Mouse (Mus musculus) forebrain, embryonic 13.5 days (tissue): ENCODE data around the gene Rab15. TPM values are rescaled to one million over a fixed set of nuclear protein-coding genes. Genes with fewer than 3 reads are reported as not detected.

Experiments
- ATAC-seq: fragments of 200-750 bp; cut with Nextera tagmentation; 2 replicates; pipeline ENCODE4 v1.8.0; 2017
- H3K27ac ChIP-seq: fragments of 300-500 bp; sonication (generic); 2 replicates; pipeline ENCODE4 v1.5.1; 2015; ENCODE audit warnings: inconsistent platforms, mild to moderate bottlenecking, moderate library complexity
- H3K27me3 ChIP-seq: fragments of 300-500 bp; sonication (generic); 2 replicates; pipeline ENCODE4 v1.6.1; 2015; ENCODE audit warnings: mild to moderate bottlenecking, inconsistent platforms
- H3K36me3 ChIP-seq: fragments of 300-500 bp; sonication (generic); 2 replicates; pipeline ENCODE4 v1.6.1; 2015; ENCODE audit warnings: mild to moderate bottlenecking, inconsistent platforms; ENCODE audit not compliant: poor library complexity, severe bottlenecking
- H3K4me1 ChIP-seq: fragments of 300-500 bp; sonication (generic); 2 replicates; pipeline ENCODE4 v1.6.1; 2015; ENCODE audit warnings: inconsistent platforms
- H3K4me2 ChIP-seq: fragments of 300-500 bp; sonication (generic); 2 replicates; pipeline ENCODE4 v1.6.1; 2015; ENCODE audit warnings: inconsistent platforms, mild to moderate bottlenecking, moderate library complexity
- H3K4me3 ChIP-seq: fragments of 300-500 bp; sonication (generic); 2 replicates; pipeline ENCODE4 v1.5.1; 2015; ENCODE audit warnings: mild to moderate bottlenecking, inconsistent platforms
- H3K9ac ChIP-seq: fragments of 300-500 bp; sonication (generic); 2 replicates; pipeline ENCODE4 v1.6.1; 2015; ENCODE audit warnings: mild to moderate bottlenecking, inconsistent platforms
- H3K9me3 ChIP-seq: fragments of 300-500 bp; sonication (generic); replicated peaks from 2 replicates; pipeline ENCODE4 v1.6.1; 2016; ENCODE audit warnings: inconsistent platforms
- WGBS: fragments of 180-500 bp; shearing (Covaris S2); methylation state at CpG from one replicate; pipeline ENCODE4 v1.1.7; 2015; 5-methylcytosine and 5-hydroxymethylcytosine counted together
- polyA plus RNA-seq: library from polyadenylated mRNA; unstranded; fragments of >200 nt; fragmentation: Nextera tagmentation; extraction: Ambion mirVana; gene quantifications from 2 replicates; pipeline ENCODE4 v1.2.1, GENCODE M21; 2015

Rab15 gene
- polyA plus RNA-seq, 1 experiment from 2014 or later: 12.3 TPM

GRCm38 (mm10) chr12:76816720-76817119 is 6.0 kb downstream of the Rab15 start:
- H3K4me1 ChIP-seq: peaks cover 21% of the 10 kb centered on the region; the same call in 1 of the 2 replicates
- WGBS: 50% methylated on average over 4 of the region's 4 CpGs
- H3K4me3 ChIP-seq: no peak overlapping the region
- no peak overlapping the region for H3K4me2 ChIP-seq
- H3K9me3 ChIP-seq: no peaks in the 10 kb centered on the region
- no peaks in the 10 kb centered on the region for H3K36me3 ChIP-seq
- H3K27me3 ChIP-seq: peaks cover 25% of the 10 kb centered on the region
- H3K9ac ChIP-seq: no peak overlapping the region
- no peak for ATAC-seq
- no peak overlapping the region for H3K27ac ChIP-seq

- peaks cover 4% of the 10 kb centered on the region; the same call in 1 of the 2 replicates for H3K27me3 ChIP-seq
- 0 out of 2 replicates have a peak, but pooled peaks cover 3% of the 10 kb centered on the region for H3K4me1 ChIP-seq
- no peak overlapping the region for H3K4me3 ChIP-seq
- no peak overlapping the region for H3K4me2 ChIP-seq
- H3K9me3 ChIP-seq: no peaks in the 10 kb centered on the region
- no peaks in the 10 kb centered on the region for H3K36me3 ChIP-seq
- no peak overlapping the region for H3K9ac ChIP-seq
- H3K27ac ChIP-seq: no peak overlapping the region
- WGBS: 88% methylated on average over 2 of the region's 2 CpGs
- no peak for ATAC-seq
These were observed 8.6 kb downstream of the Rab15 start for GRCm38 (mm10) chr12:76814120-76814519.

GRCm38 (mm10) chr12:76813543-76813942 is 9.2 kb downstream of the Rab15 start:
- H3K36me3 ChIP-seq: no peaks in the 10 kb centered on the region
- no peak for ATAC-seq
- H3K4me2 ChIP-seq: no peak overlapping the region
- H3K4me1 ChIP-seq: 0 out of 2 replicates have a peak, but pooled peaks cover 3% of the 10 kb centered on the region
- H3K4me3 ChIP-seq: no peak overlapping the region
- no peaks in the 10 kb centered on the region for H3K27me3 ChIP-seq
- 85% methylated on average over 10 of the region's 10 CpGs for WGBS
- H3K27ac ChIP-seq: no peak overlapping the region
- H3K9me3 ChIP-seq: no peaks in the 10 kb centered on the region
- H3K9ac ChIP-seq: no peak overlapping the region

- Histone ChIP-seq H3K9me3 (no peaks in the 10 kb centered on the region), H3K4me3 (no peak overlapping the region), H3K9ac (no peak overlapping the region), H3K27me3 (no peaks in the 10 kb centered on the region), H3K4me1 (no peaks in the 10 kb centered on the region), H3K4me2 (no peak overlapping the region), H3K36me3 (no peaks in the 10 kb centered on the region), H3K27ac (no peak overlapping the region)
- ATAC-seq: no peak
- 95% methylated on average over 4 of the region's 4 CpGs for WGBS
These were observed 11.7 kb downstream of the Rab15 start for GRCm38 (mm10) chr12:76811006-76811405.

GRCm38 (mm10) chr12:76810491-76810890 is 12.2 kb downstream of the Rab15 start:
- Histone ChIP-seq H3K9me3 (no peaks in the 10 kb centered on the region), H3K36me3 (no peaks in the 10 kb centered on the region), H3K4me1 (no peaks in the 10 kb centered on the region), H3K4me2 (no peak overlapping the region), H3K9ac (no peak overlapping the region), H3K27me3 (no peaks in the 10 kb centered on the region), H3K4me3 (no peak overlapping the region), H3K27ac (no peak overlapping the region)
- WGBS: 90% methylated on average over 5 of the region's 5 CpGs
- no peak for ATAC-seq

- H3K9ac ChIP-seq: no peak overlapping the region
- no peaks in the 10 kb centered on the region for H3K4me1 ChIP-seq
- H3K36me3 ChIP-seq: no peaks in the 10 kb centered on the region
- 89% methylated on average over 10 of the region's 10 CpGs for WGBS
- H3K4me2 ChIP-seq: no peak overlapping the region
- H3K27ac ChIP-seq: no peak overlapping the region
- H3K9me3 ChIP-seq: no peaks in the 10 kb centered on the region
- ATAC-seq: no peak
- H3K4me3 ChIP-seq: no peak overlapping the region
- H3K27me3 ChIP-seq: no peaks in the 10 kb centered on the region
These were observed 14.9 kb downstream of the Rab15 start for GRCm38 (mm10) chr12:76807796-76808195.

- Histone ChIP-seq H3K4me3 (no peak overlapping the region), H3K27ac (no peak overlapping the region), H3K4me1 (no peaks in the 10 kb centered on the region), H3K9me3 (no peaks in the 10 kb centered on the region), H3K36me3 (no peaks in the 10 kb centered on the region), H3K9ac (no peak overlapping the region), H3K4me2 (no peak overlapping the region), H3K27me3 (no peaks in the 10 kb centered on the region)
- ATAC-seq: no peak
- 88% methylated on average over 10 of the region's 10 CpGs for WGBS
These were observed 17.5 kb downstream of the Rab15 start for GRCm38 (mm10) chr12:76805056-76805811.

- Histone ChIP-seq H3K4me1 (no peaks in the 10 kb centered on the region), H3K4me3 (no peak overlapping the region), H3K36me3 (no peaks in the 10 kb centered on the region), H3K9ac (no peak overlapping the region), H3K27ac (no peak overlapping the region), H3K9me3 (no peaks in the 10 kb centered on the region), H3K27me3 (no peaks in the 10 kb centered on the region), H3K4me2 (no peak overlapping the region)
- ATAC-seq: peak; percentile 62; the same call in 1 of the 2 replicates
- 56% methylated on average over 7 of the region's 7 CpGs for WGBS
These were observed 18.9 kb downstream of the Rab15 start for GRCm38 (mm10) chr12:76803700-76804252.

GRCm38 (mm10) chr12:76803028-76803427 is 19.7 kb downstream of the Rab15 start:
- no peaks in the 10 kb centered on the region for H3K9me3 ChIP-seq
- H3K36me3 ChIP-seq: no peaks in the 10 kb centered on the region
- H3K4me3 ChIP-seq: no peak overlapping the region
- no peak overlapping the region for H3K27ac ChIP-seq
- ATAC-seq: no peak
- H3K27me3 ChIP-seq: no peaks in the 10 kb centered on the region
- no peak overlapping the region for H3K9ac ChIP-seq
- H3K4me2 ChIP-seq: no peak overlapping the region
- WGBS: 92% methylated on average over 10 of the region's 10 CpGs
- H3K4me1 ChIP-seq: no peaks in the 10 kb centered on the region

GRCm38 (mm10) chr12:76798008-76798720 is 24.5 kb downstream of the Rab15 start:
- ATAC-seq: no peak
- H3K9me3 ChIP-seq: no peaks in the 10 kb centered on the region
- H3K9ac ChIP-seq: no peak overlapping the region
- no peak overlapping the region for H3K4me2 ChIP-seq
- H3K27ac ChIP-seq: no peak overlapping the region
- no peaks in the 10 kb centered on the region for H3K4me1 ChIP-seq
- 52% methylated on average over 5 of the region's 5 CpGs for whole genome bisulfite sequencing
- no peaks in the 10 kb centered on the region for H3K27me3 ChIP-seq
- no peaks in the 10 kb centered on the region for H3K36me3 ChIP-seq
- H3K4me3 ChIP-seq: no peak overlapping the region

GRCm38 (mm10) chr12:76796938-76797539 is 25.7 kb downstream of the Rab15 start:
- no peak overlapping the region for H3K4me2 ChIP-seq
- no peak overlapping the region for H3K9ac ChIP-seq
- no peak overlapping the region for H3K4me3 ChIP-seq
- no peak for ATAC-seq
- 91% methylated on average over 7 of the region's 7 CpGs for WGBS
- H3K4me1 ChIP-seq: no peaks in the 10 kb centered on the region
- H3K27ac ChIP-seq: no peak overlapping the region
- no peaks in the 10 kb centered on the region for H3K9me3 ChIP-seq
- H3K36me3 ChIP-seq: no peaks in the 10 kb centered on the region
- no peaks in the 10 kb centered on the region for H3K27me3 ChIP-seq

GRCm38 (mm10) chr12:76795350-76795749 is 27.4 kb downstream of the Rab15 start, which contains the start of gene Gpx2:
TSS of gene Gpx2 (minus strand) at chr12:76795554.
- no peak for ATAC-seq
- H3K4me1 ChIP-seq: no peaks in the 10 kb centered on the region
- H3K4me3 ChIP-seq: no peak within 1 kb of the TSS
- WGBS: 74% methylated on average over 5 of the region's 5 CpGs
- no peak within 1 kb of the TSS for H3K27ac ChIP-seq
- H3K4me2 ChIP-seq: no peak within 1 kb of the TSS
- no peak within 1 kb of the TSS for H3K9ac ChIP-seq
- H3K27me3 ChIP-seq: no peaks in the 10 kb centered on the region
- no peaks in the 10 kb centered on the region for H3K9me3 ChIP-seq
- no peaks in the 10 kb centered on the region for H3K36me3 ChIP-seq
